19 mouse cellular contexts compared by ENCODE assay signal in the genomic region with DNA sequence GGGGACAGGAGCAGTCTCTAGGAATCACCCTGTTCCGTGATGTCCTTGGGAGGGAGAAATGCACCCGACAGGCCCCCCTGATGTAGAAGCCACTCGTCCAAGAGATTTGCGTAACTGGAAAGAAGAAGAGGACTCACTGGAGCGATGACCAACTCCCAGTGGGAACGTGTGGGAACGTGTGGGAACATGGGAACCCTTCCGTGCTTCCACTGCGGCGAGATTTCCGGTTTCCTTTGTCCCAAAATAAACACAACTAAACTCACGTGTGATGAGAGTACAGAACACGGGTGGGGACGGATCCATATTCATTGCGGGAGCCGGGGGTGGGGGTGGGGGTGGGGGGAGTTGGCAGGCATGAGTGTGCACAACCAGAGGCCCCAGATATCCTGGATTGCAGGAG.
DNase-seq lines count a peak whose midpoint lies in the region; ATAC-seq and TF ChIP-seq lines count a peak whose summit lies in the region.
"Had no signal": no experiment of that assay in that cellular context is flagged by ENCODE, and none has a peak within 500 bp of the region (broad histone marks: within the 10 kb centered on the region; RNA-seq: fewer than 3 reads in every experiment).

No protein-coding gene starts in this region.

- H3K4me1 ChIP-seq in lung, embryonic 14.5 days (ENCODE audit: insufficient read depth): peaks cover 24% of the 10 kb centered on the region; the same call in 1 of the 2 replicates
- H3K4me1 ChIP-seq in lung, adult 2 months (ENCODE audit: control insufficient read depth, insufficient read depth, low read length): no peaks in the 10 kb centered on the region
- peaks cover 20% of the 10 kb centered on the region for H3K4me1 ChIP-seq in midbrain, embryonic 14.5 days (ENCODE audit: control insufficient read depth, insufficient read depth, low read length)

- WGBS in lung, embryonic 14.5 days: 76% methylated on average over 16 of the region's 16 CpGs
- WGBS in lung, adult 2 months: 67% methylated on average over 16 of the region's 16 CpGs
- WGBS in midbrain, embryonic 14.5 days: 88% methylated on average over 16 of the region's 16 CpGs

- intact Hi-C loops in heart, postnatal 14 days (cut with DNase I): no loop called here

- no peaks in the 10 kb centered on the region for H3K27me3 ChIP-seq in lung, embryonic 14.5 days (ENCODE audit: insufficient read depth, low read length)
- H3K27me3 ChIP-seq in midbrain, embryonic 14.5 days (ENCODE audit: control insufficient read depth, insufficient read depth, low read length): no peaks in the 10 kb centered on the region
- H3K27me3 ChIP-seq: hindbrain, embryonic 12.5 days; midbrain, embryonic 13.5 days had no signal

- no peaks in the 10 kb centered on the region for H3K9me3 ChIP-seq in lung, embryonic 14.5 days (ENCODE audit: low read depth, low read length)
- no peaks in the 10 kb centered on the region for H3K9me3 ChIP-seq in midbrain, embryonic 14.5 days (ENCODE audit: control insufficient read depth, low read length)
- H3K9me3 ChIP-seq: heart, embryonic 13.5 days; hindbrain, embryonic 12.5 days; midbrain, embryonic 13.5 days had no signal

- no peak for TF ChIP-seq POLR2A in lung, adult 2 months (IDR thresholded peaks at IDR 0.05; ENCODE audit: borderline replicate concordance, extremely low read depth, low read depth, low read length)

- no peaks in the 10 kb centered on the region for H3K36me3 ChIP-seq in lung, embryonic 14.5 days (ENCODE audit: insufficient read depth)
- no peaks in the 10 kb centered on the region for H3K36me3 ChIP-seq in midbrain, embryonic 14.5 days (ENCODE audit: control insufficient read depth, insufficient read depth, low read length)
- H3K36me3 ChIP-seq: G1E; heart, embryonic 13.5 days; hindbrain, embryonic 12.5 days; limb, embryonic 12.5 days; midbrain, embryonic 13.5 days had no signal

- 0 out of 2 replicates have a peak, but pooled peaks have one; percentile 20 for ATAC-seq in frontal cortex, adult (ENCODE audit: low TSS enrichment)
- no peak; the same call in 1 of the 2 replicates for ATAC-seq in lung, embryonic 14.5 days (ENCODE audit: insufficient read depth)
- ATAC-seq in midbrain, embryonic 14.5 days (ENCODE audit: low FRiP score, low TSS enrichment): no peak
- ATAC-seq: CD4-positive, CD25-positive, alpha-beta regulatory T cell, adult 4 months; midbrain, embryonic 13.5 days had no signal

- no peak for TF ChIP-seq CTCF in lung, embryonic 14.5 days (IDR thresholded peaks at IDR 0.05; ENCODE audit: low read depth)
- no peak for TF ChIP-seq CTCF in lung, adult 2 months (IDR thresholded peaks at IDR 0.05; ENCODE audit: insufficient read depth, low read length)

- no peak for DNase-seq in frontal cortex, postnatal 14 days (ENCODE audit: low spot score in 2 of 2)
- no peak for DNase-seq in lung, embryonic 14.5 days
- no peak for DNase-seq in lung, adult 2 months
- peak; percentile 25 to 27 for DNase-seq in heart, postnatal 14 days
- DNase-seq in skeletal muscle tissue, adult 2 months (ENCODE audit: low read depth, low spot score): peak; percentile 42
- DNase-seq in right cerebral cortex, postnatal 25 days: no peak
- DNase-seq in midbrain, embryonic 14.5 days: no peak
- DNase-seq: cerebellum, postnatal 25 days; kidney, postnatal 10 days; thymus, postnatal 4 days had no signal

- no peak overlapping the region for H3K9ac ChIP-seq in lung, embryonic 14.5 days
- no peak overlapping the region for H3K9ac ChIP-seq in midbrain, embryonic 14.5 days (replicated peaks; ENCODE audit: low read length)
- H3K9ac ChIP-seq: hindbrain, embryonic 12.5 days; limb, embryonic 12.5 days; liver, embryonic 14.5 days; midbrain, embryonic 13.5 days had no signal

- no peak overlapping the region for H3K27ac ChIP-seq in lung, embryonic 14.5 days (ENCODE audit: low read depth)
- H3K27ac ChIP-seq in midbrain, embryonic 14.5 days (replicated peaks; ENCODE audit: low read depth, low read length): no peak overlapping the region
- H3K27ac ChIP-seq: heart, embryonic 13.5 days; hindbrain, embryonic 12.5 days; layer of hippocampus, adult 2 months; limb, embryonic 12.5 days; liver, embryonic 14.5 days; midbrain, embryonic 13.5 days had no signal

- H3K4me3 ChIP-seq in lung, embryonic 14.5 days (ENCODE audit: low read depth, low read length): no peak overlapping the region
- no peak overlapping the region for H3K4me3 ChIP-seq in lung, adult 2 months (replicated peaks; ENCODE audit: extremely low read depth, low read depth, low read length)
- no peak overlapping the region for H3K4me3 ChIP-seq in midbrain, embryonic 14.5 days (replicated peaks; ENCODE audit: low read depth, low read length)
- H3K4me3 ChIP-seq: hindbrain, embryonic 12.5 days; layer of hippocampus, adult 2 months; limb, embryonic 12.5 days; midbrain, embryonic 13.5 days had no signal

- H3K4me2 ChIP-seq in lung, embryonic 14.5 days: peak overlapping the region; percentile 34; the same call in 1 of the 2 replicates
- H3K4me2 ChIP-seq in midbrain, embryonic 14.5 days (ENCODE audit: low read length): no peak overlapping the region
- H3K4me2 ChIP-seq: hindbrain, embryonic 12.5 days; midbrain, embryonic 13.5 days had no signal

Comparison
In these comparisons a context has a peak if more than half of its experiments do, and no peak if none do; other contexts are left out.
1. DNase-seq: peak in heart, postnatal 14 days (2 of 2) and skeletal muscle tissue, adult 2 months (single experiment); none in frontal cortex, postnatal 14 days (0 of 2), lung, embryonic 14.5 days (single experiment), lung, adult 2 months (single experiment), right cerebral cortex, postnatal 25 days (single experiment) and midbrain, embryonic 14.5 days (single experiment).